Mouse (Mus musculus) urinary bladder, postnatal 10 days (tissue): ENCODE data around the gene Map3k6.

ENCODE experiments used
- DNase-seq: peaks from one replicate; pipeline ENCODE4 v3.0.0; 2022; ENCODE audit warnings: low spot score

Gene Map3k6

DNA sequence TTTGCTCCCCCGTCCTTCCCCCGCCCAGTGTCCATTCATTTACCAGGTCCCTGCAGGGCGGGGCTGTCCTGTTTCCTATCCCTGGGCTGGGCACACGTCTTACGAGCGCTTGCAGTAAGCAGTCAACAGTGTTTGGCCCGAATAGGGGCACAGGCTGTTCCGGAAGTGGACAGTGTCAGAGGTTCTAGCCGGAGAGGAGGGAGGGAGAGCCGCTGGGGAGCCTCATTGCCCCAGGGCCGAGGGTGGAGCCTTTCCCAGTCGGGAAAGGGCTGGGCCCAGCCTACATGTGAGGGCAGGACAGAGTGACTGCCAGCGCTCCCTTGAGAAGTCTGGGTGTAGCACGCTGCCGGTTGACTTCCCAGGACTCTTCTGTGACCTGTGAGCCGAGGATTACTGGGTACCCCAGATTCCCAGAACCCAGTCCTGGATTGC lies at the start of gene Map3k6:
Map3k6 (plus strand) TSS at position 329 of the 432 bp plus-strand sequence.
- no peak for DNase-seq

DNA sequence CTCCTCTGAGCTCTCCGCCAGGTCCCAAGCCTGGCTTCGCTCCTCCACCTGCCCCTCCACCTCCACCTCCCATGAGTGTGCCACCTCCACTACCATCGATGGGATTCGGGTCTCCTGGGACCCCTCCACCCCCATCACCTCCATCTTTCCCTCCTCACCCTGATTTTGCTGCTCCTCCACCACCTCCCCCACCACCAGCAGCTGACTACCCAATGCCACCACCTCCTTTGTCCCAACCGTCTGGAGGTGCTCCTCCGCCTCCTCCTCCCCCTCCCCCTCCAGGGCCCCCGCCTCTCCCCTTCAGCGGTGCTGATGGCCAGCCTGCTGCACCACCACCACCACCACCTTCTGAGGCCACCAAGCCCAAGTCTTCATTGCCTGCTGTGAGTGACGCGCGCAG lies 46.1 kb upstream of the Map3k6 start:
- DNase-seq = no peak

DNA sequence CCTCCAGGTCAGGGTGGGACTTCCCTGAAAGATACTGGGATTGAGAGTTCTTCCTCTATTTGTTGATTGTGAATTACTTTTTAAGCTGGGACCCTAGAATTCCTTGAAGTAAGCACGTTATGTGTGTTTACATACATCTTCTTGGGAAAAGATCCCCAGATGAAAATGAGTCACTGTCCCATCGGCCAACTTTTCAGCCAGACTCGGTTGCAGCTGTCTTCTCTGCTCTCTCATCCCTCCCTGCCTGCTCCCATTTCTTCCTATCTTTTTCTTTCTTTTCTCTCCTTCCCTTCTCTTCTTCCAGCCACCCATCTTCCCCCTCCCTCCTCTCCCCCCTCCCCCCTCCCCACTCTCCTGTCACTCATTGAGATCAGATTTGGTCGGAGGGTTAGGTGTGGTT lies 45.6 kb upstream of the Map3k6 start:
- DNase-seq = no peak

DNA sequence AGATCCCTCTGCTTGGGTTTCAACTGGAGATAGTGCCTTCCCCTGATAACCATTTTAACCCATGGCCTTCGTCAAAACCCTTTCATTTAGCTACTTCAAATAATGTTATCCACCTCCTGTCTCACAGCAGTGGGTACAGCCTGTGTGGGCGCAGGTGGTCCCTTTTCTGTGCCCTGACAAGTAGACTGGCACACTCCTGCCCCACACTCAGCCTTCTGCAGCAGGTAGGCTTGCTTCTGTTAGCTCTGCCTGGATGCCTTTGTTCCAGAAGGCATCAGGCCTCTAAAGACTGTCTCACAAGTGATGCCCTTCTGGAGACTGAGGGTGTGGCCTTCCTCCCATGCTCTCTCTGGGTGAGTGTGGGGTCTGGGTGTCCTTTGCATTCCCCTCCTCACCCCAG lies 44.5 kb upstream of the Map3k6 start:
- DNase-seq = no peak

DNA sequence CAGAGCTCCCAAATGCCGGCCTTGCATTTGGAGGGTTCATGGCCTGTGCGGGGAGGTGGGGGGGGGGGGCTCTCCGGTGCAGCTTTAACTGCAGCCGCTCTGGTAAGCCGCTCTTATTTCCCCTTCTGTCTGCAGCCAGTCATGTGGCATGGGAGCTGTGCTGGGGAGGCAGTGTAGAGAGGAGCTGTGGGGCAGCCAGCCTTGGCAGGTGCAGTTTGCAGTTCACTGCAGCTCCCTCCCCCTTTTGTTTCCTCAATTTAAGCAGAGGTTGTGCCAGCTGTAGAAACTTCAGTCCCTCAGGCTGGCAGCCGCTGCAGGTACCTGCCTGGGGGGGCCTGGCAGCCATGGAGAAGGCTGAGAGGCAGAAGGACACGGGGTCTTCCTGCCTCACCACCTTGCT lies 43.8 kb upstream of the Map3k6 start:
- DNase-seq = no peak

DNA sequence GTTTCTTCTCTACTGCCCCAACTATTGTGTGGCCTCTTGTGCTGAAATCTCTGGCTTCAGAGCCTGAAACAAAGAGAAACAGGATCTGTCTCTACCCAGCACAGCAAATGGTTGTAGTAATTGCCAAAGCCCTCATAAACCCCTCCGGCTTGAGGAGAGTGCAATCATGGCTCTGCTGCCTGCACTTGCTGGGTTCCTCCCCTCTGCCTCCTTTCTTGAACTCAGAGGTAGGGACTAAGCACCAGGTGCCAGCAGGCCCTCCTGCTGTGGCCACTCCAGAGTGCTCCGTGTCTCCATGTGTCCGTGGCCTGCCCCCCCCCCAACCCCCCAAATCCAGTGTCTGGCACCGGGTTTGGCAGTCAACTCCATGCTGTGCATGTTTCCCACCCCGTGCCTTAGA lies 43.3 kb upstream of the Map3k6 start:
- DNase-seq = no peak

DNA sequence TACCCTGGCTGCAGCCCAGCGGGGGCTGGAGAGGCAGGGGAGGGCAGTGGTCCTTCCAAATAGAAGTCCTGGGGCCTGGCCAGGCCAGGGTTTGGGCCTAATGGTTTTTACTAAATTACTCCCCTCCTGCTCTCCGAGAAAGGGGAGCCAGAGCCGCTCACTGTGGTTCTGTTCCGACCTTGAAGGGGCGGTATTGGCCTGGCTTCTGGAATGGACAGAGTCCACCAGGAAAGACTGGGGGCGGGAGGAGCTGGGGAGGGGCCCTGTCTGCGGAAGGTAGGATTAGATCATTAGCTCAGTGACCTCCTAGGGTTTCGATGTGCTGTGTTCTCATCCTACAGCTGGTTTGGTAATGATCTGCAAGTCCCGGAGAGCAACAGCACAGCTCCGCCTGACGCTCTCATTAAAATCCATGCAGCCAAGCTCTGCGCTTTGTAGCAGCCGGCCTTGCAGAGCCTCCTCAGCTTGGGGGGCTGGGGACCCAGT lies 42.8 kb upstream of the Map3k6 start:
- DNase-seq = no peak

DNA sequence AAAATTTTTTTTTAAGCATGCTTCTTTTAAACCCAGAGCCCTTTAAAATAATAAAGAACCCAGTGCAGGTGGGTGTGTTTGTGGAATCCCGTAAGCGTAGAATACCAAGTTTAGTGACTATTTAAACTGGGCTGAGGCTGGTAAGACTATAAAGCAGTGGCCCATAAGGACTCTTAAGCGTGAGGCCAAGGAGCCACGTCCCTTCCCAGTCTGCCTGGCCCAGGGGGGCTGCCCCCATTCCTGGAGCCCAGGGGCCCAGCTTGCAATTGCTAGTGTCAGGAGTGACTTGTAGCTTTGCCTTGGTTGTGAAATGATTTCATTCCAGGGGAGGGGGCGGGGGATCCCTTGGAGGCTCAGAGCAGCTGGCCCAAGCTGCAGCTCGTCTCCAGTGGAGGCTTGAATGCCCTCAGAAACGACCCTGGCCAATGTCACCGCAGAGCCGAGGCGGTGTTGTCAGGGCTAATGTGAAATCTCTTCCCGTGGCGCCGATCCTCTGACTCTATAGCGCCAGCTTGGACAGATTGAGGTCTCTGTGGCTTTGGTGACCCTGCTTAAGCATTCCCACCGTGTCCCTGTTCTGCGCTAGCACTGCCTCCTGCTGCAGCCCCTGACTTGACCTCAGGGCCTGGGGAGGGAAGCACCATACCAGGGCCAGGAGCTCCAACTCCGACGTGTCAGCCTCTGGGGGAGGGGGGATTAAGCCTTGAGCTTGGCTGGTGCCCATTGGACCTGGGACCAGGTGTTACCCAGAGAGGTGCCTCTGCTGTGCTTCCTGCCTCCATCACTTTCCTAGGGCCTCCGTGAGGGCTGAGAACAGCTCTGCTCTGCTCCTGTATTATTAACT lies 42.1 kb upstream of the Map3k6 start:
- no peak for DNase-seq

DNA sequence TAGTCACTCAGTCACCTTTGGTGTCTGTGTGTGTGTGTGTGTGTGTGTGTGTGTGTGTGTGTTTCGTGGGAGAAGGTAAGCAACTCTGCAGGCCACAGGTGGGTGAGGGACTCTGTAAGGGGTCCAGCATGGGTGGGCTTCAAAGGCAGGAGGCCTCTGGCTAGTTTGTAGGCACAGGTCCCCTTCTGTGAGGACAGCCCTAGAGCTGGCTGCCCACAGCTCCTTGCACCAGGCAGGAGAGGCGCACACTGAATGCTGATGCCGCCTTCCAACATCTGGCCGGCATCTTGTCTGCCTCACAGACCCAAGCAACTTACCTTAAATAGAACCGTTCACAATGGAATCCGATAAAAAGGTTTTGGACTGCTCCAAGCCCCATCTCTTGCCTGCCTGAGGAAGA lies 40.9 kb upstream of the Map3k6 start:
- DNase-seq = no peak

DNA sequence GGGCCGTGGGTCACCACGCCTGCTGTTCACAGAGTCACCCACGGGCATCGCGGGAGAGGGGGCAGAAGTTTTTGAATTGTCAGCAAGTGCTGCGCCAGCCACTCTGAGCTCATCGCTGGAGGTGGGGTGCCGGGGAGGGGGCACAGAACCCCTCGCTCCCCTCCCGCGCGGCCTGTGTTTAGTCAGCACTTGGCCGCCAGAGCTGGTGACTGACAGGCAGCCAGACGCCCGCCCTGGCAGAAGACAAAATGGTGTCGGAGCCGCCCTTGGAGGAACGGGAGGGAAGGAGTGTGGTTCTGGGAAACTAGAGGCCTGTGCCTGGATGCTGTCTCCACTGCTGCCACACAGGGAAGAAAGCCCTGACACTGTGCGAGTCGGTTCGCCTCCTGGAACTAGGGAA lies 40.3 kb upstream of the Map3k6 start:
- DNase-seq = no peak

DNA sequence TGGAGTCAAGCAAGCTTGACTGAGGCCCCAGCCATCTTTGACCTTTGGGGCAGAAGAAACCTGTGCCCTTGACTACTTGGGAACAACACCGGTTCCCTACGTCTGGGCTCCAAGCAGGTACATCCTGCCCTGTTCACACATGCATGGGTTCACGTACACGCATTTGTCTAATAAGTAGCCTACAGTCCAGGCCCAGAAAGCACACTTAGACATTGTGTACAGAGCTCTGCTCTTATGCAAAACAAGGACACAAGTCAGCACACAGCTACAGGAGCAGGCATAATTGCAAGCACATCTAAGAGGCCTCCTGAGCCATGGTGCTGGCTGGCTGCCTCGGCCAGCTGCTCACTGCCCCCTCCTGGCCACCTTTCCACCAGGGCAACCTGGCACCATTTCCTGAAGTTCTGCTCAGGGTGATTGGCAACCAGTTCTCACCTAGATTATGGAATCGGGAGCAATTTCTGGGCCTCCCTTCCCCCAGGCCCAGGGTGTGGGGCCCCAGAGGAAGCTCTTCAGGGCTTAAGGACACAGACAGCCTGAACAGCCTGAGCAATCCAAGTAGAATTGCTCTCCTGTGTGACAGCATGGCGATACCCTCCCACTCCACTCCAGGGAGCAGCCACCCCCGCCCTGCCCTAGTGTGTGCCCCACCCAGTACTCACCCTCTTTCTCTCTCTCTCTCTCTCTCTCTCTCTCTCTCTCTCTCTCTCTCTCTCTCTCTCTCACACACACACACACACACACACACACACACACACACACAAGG lies 39.4 kb upstream of the Map3k6 start:
- DNase-seq = no peak

DNA sequence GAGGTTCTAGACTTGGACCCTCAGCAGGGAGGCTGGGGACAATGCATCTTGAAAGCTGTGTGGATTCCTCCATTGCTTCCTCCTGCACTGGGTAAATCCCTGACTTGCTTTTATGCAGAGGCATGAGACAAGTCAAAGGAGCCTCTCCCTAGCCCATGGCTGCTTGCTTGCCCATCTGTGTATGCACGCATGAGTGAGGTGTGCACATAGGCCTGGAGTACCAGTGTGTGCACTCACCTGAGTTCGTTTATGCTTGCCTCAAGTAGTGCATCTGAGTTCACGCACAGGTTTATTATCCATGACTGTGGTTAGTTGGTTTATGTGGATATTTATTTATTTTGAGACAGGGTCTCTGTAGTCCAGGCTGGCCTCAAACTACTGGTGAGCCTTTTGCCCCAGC lies 38.4 kb upstream of the Map3k6 start:
- DNase-seq = no peak

DNA sequence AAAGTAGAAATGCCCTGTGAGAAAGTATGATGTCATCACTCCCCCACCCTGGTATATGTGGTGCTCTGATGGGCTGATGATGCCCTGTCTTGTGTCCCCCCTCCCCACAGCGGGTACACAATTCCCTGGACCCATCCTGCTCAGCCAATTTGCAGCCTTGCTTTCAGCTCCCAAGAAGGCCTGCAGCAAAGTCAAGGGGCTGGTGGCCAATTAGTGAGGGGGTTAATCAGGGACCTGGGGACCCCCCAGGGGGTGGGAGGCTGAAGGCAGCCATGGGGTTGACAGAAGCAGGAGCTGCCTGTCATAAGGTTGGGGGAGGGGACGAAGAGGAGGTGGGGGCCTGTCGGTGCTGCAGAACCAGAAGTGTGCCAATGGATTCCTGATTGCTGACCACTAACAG lies 37.0 kb upstream of the Map3k6 start:
- DNase-seq = no peak

DNA sequence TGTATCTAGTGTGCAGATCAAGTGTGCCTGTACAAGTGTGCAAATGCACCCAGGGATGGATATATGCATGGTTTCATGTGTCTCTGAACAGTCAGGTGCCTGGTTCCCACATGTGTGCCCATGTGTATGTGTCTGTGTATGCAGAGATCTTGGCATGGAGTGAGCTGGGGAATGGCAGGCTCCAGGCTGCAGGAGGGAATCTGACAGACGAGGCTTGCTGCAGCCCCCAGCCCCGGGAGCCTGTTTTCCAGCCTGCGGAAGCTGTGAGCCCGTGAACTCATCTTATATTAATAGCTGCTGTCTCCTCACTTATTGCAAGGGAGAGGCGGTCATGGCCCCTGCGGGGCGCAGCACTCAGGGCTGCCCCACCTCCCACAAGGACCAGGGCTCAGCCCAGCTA lies 36.2 kb upstream of the Map3k6 start:
- DNase-seq = no peak

DNA sequence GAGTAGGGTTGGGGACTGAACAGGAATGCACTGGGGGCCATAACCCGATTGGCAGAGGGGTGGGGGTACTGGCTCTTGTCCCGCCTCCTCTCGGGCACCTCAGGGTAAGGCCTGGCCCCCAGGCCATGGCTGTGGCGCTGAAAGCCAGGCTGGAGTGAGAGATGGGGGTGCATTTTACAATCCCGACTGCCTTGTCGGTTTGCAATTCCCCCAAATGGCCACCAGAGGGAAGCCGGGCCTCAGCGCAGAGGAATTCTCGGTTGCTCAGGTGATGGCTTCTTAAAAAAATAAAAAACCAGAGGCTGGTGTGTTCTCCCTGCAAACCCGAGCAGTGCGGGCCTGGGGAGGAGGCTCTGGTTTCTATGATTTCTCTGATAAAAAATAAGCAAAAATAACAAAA lies 31.3 kb upstream of the Map3k6 start:
- DNase-seq = no peak

DNA sequence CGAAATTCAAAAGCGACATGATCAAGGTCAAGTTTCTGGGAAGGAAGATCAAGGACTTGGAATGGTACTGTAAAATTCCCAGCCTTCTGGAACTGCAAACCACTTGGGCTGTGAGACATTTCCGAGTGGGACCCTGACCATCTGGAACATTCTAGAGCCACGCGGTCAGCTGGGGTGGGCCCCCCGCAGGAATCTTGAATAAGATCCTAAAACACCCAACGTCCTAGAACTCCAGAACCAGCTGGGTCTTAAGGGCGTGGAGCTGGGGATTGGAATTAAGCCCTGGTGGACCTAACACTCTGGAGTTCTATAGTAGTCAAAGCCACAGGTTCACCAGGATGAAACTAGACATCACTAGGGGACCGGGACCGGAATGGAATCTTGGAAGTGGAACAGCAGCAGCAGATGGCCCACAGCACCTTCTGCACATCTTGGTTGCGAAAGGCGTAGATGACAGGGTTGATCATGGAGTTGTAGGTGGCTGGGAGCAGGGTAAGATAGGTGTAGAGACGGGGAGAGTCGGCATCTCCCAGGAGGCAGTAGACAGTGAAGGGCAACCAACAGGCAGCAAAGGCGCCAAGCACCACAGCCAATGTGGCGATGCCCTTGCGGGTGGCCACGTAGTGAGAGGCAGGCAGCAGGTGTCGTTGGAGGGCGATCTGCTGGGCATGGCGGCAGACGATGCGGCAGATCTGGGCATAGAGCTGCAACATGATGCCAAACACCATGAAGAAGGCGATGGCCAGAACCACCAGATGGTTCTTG lies 30.4 kb upstream of the Map3k6 start:
- no peak for DNase-seq

DNA sequence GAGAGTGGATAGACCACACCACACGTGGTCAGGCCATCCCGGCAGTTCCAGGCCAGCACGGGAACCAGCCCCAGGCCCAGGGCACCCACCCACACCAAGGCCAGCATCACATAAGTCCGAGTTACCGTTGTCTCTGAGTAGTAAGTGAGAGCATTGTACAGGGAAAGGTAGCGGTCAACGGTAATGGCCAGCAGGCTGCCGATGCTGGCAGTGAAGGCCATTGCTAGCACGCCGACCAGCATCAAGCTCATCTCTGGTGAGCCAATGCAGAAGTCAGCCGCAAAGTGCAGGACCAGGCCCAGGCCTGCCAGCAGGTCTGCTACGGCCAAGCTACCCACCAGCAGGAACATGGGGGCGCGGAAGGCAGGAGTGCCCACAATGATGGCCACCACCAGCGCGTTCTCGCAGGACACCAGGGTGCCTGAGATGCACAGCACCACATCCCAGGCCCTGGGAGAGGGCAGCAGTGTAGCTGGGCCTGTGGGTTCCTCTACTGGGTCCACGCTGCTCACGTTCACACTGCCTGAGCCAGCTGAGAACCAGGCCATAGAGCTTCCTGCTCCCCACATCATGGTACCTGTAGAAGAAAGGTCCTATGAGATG lies 29.7 kb upstream of the Map3k6 start:
- no peak for DNase-seq

DNA sequence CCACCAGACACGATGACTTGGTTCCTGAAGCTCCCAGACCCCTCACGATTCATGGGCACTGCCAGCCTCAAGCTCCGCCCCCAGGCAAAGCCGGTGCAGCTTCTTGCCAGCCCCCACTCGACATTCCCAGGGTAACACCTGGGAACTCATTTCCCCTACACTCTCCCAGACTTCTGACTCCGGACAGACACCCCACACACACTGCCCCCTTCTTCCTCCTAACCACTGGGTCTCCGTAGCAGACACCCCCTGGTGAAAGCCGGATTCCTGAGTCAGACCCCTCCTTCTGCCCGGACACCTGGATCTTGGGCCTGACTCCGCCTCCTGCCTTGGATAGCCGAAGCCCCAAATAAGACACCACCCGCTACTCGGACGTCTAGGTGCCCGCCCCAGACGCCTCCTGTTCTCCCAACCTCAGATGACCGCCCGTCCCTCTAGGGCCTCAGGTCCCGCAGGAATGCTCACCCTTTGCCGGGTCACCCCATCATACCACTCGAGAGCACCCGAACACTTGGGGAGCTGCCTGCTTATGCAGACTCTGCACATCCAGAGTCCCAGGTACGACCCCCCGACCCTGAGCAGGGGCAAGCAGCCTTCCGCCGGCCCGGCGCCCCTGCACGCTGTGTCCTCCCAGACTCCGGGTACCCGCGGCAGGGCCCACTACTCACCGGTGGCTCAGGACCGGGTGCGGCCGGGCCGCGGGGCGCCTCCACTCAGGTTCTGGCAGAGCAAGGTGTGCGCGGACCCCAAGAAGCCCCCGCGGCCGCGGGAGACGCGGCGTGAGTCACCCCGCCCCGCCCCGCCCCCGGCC lies 28.7 kb upstream of the Map3k6 start, which contains the start of the genes Cd164l2 and Gpr3:
Cd164l2 (plus strand) TSS at position 381 of the 811 bp plus-strand sequence.
Gpr3 (minus strand) TSS at position 786 of the 811 bp plus-strand sequence.
- no peak for DNase-seq

DNA sequence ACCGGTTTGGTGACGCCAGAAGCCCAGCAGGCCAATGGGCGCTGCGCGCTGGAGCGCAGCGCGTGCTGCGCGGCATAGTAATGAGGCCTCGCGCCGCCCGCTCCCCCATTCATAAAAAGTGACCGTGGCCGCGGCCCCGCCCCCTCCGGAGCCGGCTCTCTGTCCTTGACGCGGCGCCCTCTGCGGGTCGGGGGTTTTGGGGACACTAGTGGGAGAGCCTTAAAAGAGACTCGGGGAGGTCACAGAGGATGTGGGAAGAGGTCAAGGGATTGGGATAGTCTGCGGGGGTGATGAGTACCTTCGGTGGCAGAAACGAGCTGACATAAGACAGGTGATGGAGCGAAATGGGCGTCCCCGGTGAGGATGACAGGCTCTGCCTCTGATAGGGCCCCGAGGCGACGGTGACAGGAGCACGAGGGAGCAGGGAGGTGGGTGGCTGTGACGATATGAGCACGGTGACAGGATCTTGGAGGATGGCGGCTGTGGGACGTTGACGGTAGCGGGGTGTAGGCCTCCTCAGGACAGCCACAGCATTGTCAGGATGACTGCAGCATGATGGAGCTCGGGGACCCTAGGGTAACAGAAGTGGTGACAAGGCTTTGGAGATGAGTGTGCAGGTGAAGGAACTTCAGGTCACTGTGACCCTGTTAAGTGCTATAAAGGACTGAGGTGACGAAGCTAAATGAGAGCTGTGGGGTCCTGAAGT lies 27.9 kb upstream of the Map3k6 start:
- DNase-seq = no peak

DNA sequence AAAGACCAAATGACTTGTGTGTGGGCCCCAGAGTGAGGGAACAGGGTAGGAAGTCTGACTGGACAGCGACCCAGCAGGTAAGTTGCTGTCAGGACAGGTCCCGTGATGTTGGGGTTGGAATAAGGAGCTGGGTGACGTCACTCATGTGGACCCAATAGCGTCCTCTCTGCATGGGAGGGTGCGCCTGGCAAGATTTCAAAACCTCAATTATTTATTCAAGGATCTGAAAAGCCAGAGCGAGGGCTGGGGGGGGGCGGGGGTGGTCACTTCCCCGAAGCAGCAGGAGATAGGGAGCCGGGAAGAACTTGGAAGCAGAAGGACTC lies 27.4 kb upstream of the Map3k6 start:
- no peak for DNase-seq

DNA sequence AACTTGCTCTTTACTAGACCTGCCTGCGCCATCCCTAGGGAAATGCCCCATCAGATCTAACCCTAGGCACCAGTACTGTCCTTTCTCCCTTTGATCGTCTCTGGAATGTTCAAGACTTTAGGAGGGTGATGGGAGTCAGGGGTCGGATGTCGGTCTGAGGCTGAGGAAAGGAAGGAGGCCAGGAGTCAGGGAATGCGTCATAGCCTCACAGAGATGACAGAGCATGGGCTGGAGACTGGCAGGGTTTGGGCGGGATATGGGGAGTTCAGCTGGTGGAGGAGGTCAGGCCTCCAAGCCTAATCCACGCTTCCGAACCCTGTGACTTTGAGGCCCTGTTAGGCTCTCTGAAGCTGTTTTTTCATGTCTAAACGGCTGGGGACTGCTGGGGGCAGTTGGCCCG lies 27.0 kb upstream of the Map3k6 start:
- no peak for DNase-seq
